Mouse (Mus musculus): ENCODE data around the gene Vmn1r202. TPM values are rescaled to one million over a fixed set of nuclear protein-coding genes. Genes with fewer than 3 reads are reported as not detected.
"Not testable (repeated sequence)": the region's sequence is repeated elsewhere in the genome, so short reads cannot be mapped to it uniquely, and the experiment has no call there.

The Vmn1r202 gene
- polyA plus RNA-seq (2016; fragmentation: Nextera tagmentation; extraction: Ambion mirVana), result 0.02 TPM in 1 of 2 replicates, not detected in the other

DNA sequence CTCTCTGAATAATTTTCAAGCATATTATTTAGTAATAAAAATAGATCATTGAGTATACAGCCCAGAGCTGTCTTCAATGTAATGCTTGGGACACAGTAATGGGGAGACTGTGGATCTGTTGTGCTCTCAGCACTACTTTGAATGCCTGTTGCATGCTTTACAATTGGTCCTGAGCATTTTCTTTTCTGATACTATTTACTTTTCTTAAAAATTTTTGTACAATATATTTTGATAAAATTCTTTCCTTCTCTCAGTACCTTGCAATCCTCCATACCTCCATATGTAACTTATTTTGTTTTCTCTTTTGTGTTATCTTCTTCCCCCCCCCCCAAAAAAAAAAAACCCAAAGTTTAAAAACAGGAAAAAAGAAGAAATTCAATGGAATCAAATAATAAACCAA is at the start of gene Vmn1r202:
Gene Vmn1r202 (minus strand): TSS at position 101 of the 400 bp plus-strand sequence.
- H3K4me3 ChIP-seq, result no peak within 1 kb of the TSS
- no peak within 1 kb of the TSS for H3K27ac ChIP-seq (replicated peaks)
- H3K4me1 ChIP-seq, result no peaks in the 10 kb centered on the region
- no peaks in the 10 kb centered on the region for H3K27me3 ChIP-seq (replicated peaks; ENCODE audit: low read depth, poor library complexity, severe bottlenecking)
- no peaks in the 10 kb centered on the region for H3K36me3 ChIP-seq (replicated peaks)
- DNase-seq (ENCODE audit: low spot score), result no peak
- H3K9me3 ChIP-seq, result no peaks in the 10 kb centered on the region

DNA sequence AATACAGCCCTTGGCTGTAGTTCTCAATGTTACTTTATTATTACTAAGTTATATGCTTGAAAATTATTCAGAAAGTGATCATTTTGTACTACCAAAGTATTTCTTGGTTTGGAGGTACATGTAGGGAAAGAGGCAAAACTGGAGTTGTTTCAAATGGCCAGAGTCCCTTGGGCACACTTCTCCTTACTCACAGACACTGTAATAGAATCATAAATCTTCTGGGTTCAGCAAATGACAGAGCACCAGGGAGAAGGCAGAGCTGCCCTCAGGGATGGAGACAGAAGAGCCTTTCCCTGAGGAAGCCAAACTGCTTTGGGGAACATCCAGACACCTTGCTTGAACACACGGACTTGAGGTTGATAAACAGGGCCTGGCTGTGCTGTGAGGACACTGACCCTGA is 47.7 kb upstream of the Vmn1r202 start, which contains the start of gene Vmn1r204:
Gene Vmn1r204 (plus strand): TSS at position 301 of the 400 bp plus-strand sequence.
- H3K27me3 ChIP-seq (replicated peaks; ENCODE audit: low read depth, poor library complexity, severe bottlenecking); H3K4me3 ChIP-seq; H3K9me3 ChIP-seq; H3K36me3 ChIP-seq (replicated peaks); H3K27ac ChIP-seq (replicated peaks); H3K4me1 ChIP-seq; DNase-seq (ENCODE audit: low spot score): not testable (repeated sequence)
- 70% methylated on average over 1 of the region's 1 CpGs for WGBS

DNA sequence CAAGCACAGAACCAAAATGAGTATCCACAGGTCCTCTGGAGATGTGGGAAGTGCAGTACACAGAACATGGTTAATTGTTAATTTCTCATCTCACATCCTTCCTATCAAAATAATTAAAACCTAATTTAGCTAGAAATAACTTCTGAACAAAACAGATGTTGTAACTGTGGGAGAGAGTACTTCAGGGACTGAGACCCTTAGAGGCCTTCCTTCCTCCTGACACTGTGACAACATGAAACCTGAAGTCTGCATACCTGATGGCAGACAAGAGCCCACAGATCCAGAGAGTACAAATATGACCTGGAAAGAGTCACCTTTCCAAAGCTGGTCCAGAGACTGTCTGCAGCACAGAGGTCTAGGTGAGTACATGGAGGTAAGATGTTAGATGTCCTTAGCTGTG is 12.6 kb upstream of the Vmn1r202 start, which contains the start of gene Vmn1r203:
Gene Vmn1r203 (plus strand): TSS at position 301 of the 400 bp plus-strand sequence.
- DNase-seq (ENCODE audit: low spot score), result no peak
- Histone ChIP-seq H3K36me3 (replicated peaks) (no peaks in the 10 kb centered on the region), H3K9me3 (no peaks in the 10 kb centered on the region), H3K4me3 (no peak within 1 kb of the TSS), H3K27ac (replicated peaks) (no peak within 1 kb of the TSS), H3K27me3 (replicated peaks; ENCODE audit: low read depth, poor library complexity, severe bottlenecking) (no peaks in the 10 kb centered on the region), H3K4me1 (no peaks in the 10 kb centered on the region)

DNA sequence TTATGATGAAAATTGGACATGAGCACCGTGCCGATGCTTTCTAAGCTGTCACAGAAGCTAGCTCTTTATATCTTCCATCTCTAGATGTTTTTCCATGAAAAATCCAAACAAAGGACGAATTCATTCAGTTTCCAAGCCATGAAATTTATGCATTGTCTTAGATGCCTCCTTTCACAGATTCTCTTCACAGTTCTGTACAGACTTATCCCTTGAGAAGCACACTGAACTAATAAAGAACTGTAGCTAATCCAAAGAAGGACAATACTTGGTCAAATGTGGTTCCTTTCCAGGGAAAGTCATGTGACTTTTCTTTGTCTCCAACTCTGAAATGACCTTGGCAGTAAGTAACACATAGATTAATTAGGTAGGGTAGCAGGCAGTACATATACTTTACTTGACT is 2.8 kb downstream of the Vmn1r202 start:
- Histone ChIP-seq H3K9me3 (no peaks in the 10 kb centered on the region), H3K27me3 (replicated peaks; ENCODE audit: low read depth, poor library complexity, severe bottlenecking) (no peaks in the 10 kb centered on the region), H3K36me3 (replicated peaks) (no peaks in the 10 kb centered on the region), H3K4me1 (no peaks in the 10 kb centered on the region), H3K4me3 (no peak overlapping the region), H3K27ac (replicated peaks) (no peak overlapping the region)
- DNase-seq (ENCODE audit: low spot score), result no peak
- 81% methylated on average over 3 of the region's 3 CpGs for WGBS

DNA sequence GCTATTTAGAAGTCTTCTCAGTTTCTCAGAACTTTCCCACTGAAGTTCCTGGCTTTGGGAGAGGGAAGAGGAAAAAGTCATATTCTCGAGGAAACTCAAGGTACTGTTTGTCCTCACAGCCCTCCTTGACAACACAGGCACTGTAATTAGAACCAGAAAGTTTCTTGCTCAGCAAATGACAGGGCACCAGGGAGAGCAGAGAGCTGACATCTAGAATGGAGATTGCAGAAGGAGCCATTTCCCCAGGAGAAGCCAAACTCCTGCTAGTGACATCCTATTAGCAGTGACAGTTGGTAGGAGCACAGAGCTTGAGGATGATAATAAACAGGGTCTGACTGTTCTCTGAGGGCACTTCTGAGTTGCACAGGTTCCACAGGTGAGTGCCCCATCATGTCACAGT is 33.6 kb downstream of the Vmn1r202 start, which contains the start of gene Vmn1r201:
Gene Vmn1r201 (plus strand): TSS at position 301 of the 400 bp plus-strand sequence.
- no peak within 1 kb of the TSS for H3K27ac ChIP-seq (replicated peaks)
- H3K4me3 ChIP-seq, result no peak within 1 kb of the TSS
- WGBS, result 68% methylated on average over 1 of the region's 1 CpGs
- no peaks in the 10 kb centered on the region for H3K36me3 ChIP-seq (replicated peaks)
- no peaks in the 10 kb centered on the region for H3K9me3 ChIP-seq
- no peak for DNase-seq (ENCODE audit: low spot score)
- no peaks in the 10 kb centered on the region for H3K27me3 ChIP-seq (replicated peaks; ENCODE audit: low read depth, poor library complexity, severe bottlenecking)
- H3K4me1 ChIP-seq, result no peaks in the 10 kb centered on the region

DNA sequence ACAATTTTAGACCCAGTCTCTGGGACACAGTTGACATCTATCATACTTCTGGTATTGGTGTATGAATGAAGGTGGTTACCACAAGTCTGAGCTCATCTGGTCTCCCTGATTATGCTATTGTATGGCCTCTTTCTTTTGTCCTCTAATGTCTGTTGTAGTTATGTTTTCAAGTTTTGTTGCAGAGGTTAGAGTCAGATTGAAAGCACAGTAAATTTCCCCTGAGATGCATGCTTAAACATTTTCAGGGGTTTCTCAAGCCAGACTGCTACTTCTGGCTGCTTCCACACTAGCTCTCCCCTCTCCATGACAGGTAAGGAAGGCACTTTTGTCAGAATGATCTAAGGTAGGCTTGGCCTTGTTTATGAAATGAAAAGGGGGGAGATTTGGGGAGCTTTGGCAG is 50.0 kb downstream of the Vmn1r202 start:
- no peaks in the 10 kb centered on the region for H3K9me3 ChIP-seq
- no peaks in the 10 kb centered on the region for H3K4me1 ChIP-seq
- no peaks in the 10 kb centered on the region for H3K36me3 ChIP-seq (replicated peaks)
- no peak overlapping the region for H3K27ac ChIP-seq (replicated peaks)
- H3K4me3 ChIP-seq, result no peak overlapping the region
- DNase-seq (ENCODE audit: low spot score), result no peak
- no peaks in the 10 kb centered on the region for H3K27me3 ChIP-seq (replicated peaks; ENCODE audit: low read depth, poor library complexity, severe bottlenecking)

Other genes starting within 250 kb of the Vmn1r202 start
- not detected in 2 replicates for gene Vmn1r195, start 234.9 kb downstream of the Vmn1r202 start, polyA plus RNA-seq (2016; fragmentation: Nextera tagmentation; extraction: Ambion mirVana)
- gene Vmn1r196, start 215.5 kb downstream of the Vmn1r202 start, polyA plus RNA-seq (2016; fragmentation: Nextera tagmentation; extraction: Ambion mirVana), result not detected in 2 replicates
- not detected in 2 replicates for gene Vmn1r197, start 180.8 kb downstream of the Vmn1r202 start, polyA plus RNA-seq (2016; fragmentation: Nextera tagmentation; extraction: Ambion mirVana)
- not detected in 2 replicates for gene Vmn1r198, start 155.0 kb downstream of the Vmn1r202 start, polyA plus RNA-seq (2016; fragmentation: Nextera tagmentation; extraction: Ambion mirVana)
- not detected in 2 replicates for gene Vmn1r199, start 125.6 kb downstream of the Vmn1r202 start, polyA plus RNA-seq (2016; fragmentation: Nextera tagmentation; extraction: Ambion mirVana)
- not detected in 2 replicates for gene Vmn1r200, start 115.0 kb downstream of the Vmn1r202 start, polyA plus RNA-seq (2016; fragmentation: Nextera tagmentation; extraction: Ambion mirVana)
- not detected in 2 replicates for gene Vmn1r201, start 33.5 kb downstream of the Vmn1r202 start, polyA plus RNA-seq (2016; fragmentation: Nextera tagmentation; extraction: Ambion mirVana)
- not detected in 2 replicates for gene Vmn1r203, start 12.7 kb upstream of the Vmn1r202 start, polyA plus RNA-seq (2016; fragmentation: Nextera tagmentation; extraction: Ambion mirVana)
- gene Vmn1r204, start 47.8 kb upstream of the Vmn1r202 start, polyA plus RNA-seq (2016; fragmentation: Nextera tagmentation; extraction: Ambion mirVana), result not detected in 2 replicates
- not detected in 2 replicates for gene Vmn1r205, start 87.6 kb upstream of the Vmn1r202 start, polyA plus RNA-seq (2016; fragmentation: Nextera tagmentation; extraction: Ambion mirVana)
- not detected in 2 replicates for gene Vmn1r206, start 118.9 kb upstream of the Vmn1r202 start, polyA plus RNA-seq (2016; fragmentation: Nextera tagmentation; extraction: Ambion mirVana)
- not detected in 2 replicates for gene Vmn1r207-ps, start 224.2 kb upstream of the Vmn1r202 start, polyA plus RNA-seq (2016; fragmentation: Nextera tagmentation; extraction: Ambion mirVana)

Measured in embryonic facial prominence, embryonic 10.5 days (tissue).